Mouse (Mus musculus) heart, embryonic 10.5 days (tissue): ENCODE results near the gene Usp40. TPM values are rescaled to one million over a fixed set of nuclear protein-coding genes. Genes with fewer than 3 reads are reported as not detected.

ENCODE experiments used
- DNase-seq: peaks from one replicate; pipeline ENCODE4 v3.0.0-alpha.2; 2017; ENCODE audit warnings: low spot score
- H3K27ac ChIP-seq: fragments of 300-500 bp; sonication (generic); 2 replicates; pipeline ENCODE4 v1.5.1; 2016; ENCODE audit warnings: mild to moderate bottlenecking
- H3K27me3 ChIP-seq: fragments of 300-500 bp; sonication (generic); 2 replicates; pipeline ENCODE4 v1.6.1; 2016; ENCODE audit warnings: mild to moderate bottlenecking; ENCODE audit not compliant: poor library complexity, insufficient read depth, severe bottlenecking
- H3K36me3 ChIP-seq: fragments of 300-500 bp; sonication (generic); 2 replicates; pipeline ENCODE4 v1.6.1; 2016; ENCODE audit warnings: mild to moderate bottlenecking, moderate library complexity
- H3K4me1 ChIP-seq: fragments of 300-500 bp; sonication (generic); 2 replicates; pipeline ENCODE4 v1.6.1; 2016; ENCODE audit warnings: mild to moderate bottlenecking
- H3K4me3 ChIP-seq: fragments of 300-500 bp; sonication (generic); 2 replicates; pipeline ENCODE4 v1.5.1; 2016; ENCODE audit warnings: mild to moderate bottlenecking, moderate library complexity
- H3K9me3 ChIP-seq: fragments of 300-500 bp; sonication (generic); 2 replicates; pipeline ENCODE4 v1.6.1; 2016; ENCODE audit warnings: mild to moderate bottlenecking, moderate library complexity
- WGBS: fragments of 180-500 bp; shearing (Covaris S2); methylation state at CpG from one replicate; pipeline ENCODE4 v1.1.7; 2016; 5-methylcytosine and 5-hydroxymethylcytosine counted together
- polyA plus RNA-seq: library from polyadenylated mRNA; unstranded; fragments of >200 nt; fragmentation: Nextera tagmentation; extraction: Ambion mirVana; gene quantifications from 2 replicates; pipeline ENCODE4 v1.2.1, GENCODE M21; 2016

Gene Usp40
- polyA plus RNA-seq, 1 experiment from 2014 or later = 33.5 TPM

GRCm38 (mm10) chr1:87936075-87936474, 72.3 kb downstream of the Usp40 start:
- Histone ChIP-seq H3K27me3 (no peaks in the 10 kb centered on the region), H3K36me3 (peaks cover 85% of the 10 kb centered on the region), H3K9me3 (no peaks in the 10 kb centered on the region), H3K4me1 (no peaks in the 10 kb centered on the region), H3K4me3 (no peak overlapping the region), H3K27ac (no peak overlapping the region)
- DNase-seq = no peak
- WGBS = 89% methylated on average over 7 of the region's 7 CpGs

- Histone ChIP-seq H3K9me3 (no peaks in the 10 kb centered on the region), H3K27ac (no peak overlapping the region), H3K4me3 (no peak overlapping the region), H3K4me1 (no peaks in the 10 kb centered on the region), H3K36me3 (peaks cover 83% of the 10 kb centered on the region), H3K27me3 (no peaks in the 10 kb centered on the region)
- no peak for DNase-seq
- 90% methylated on average over 2 of the region's 2 CpGs for WGBS
Observed at GRCm38 (mm10) chr1:87935546-87935945, 72.8 kb downstream of the Usp40 start.

GRCm38 (mm10) chr1:87935095-87935494, 73.3 kb downstream of the Usp40 start:
- WGBS = 83% methylated on average over 9 of the region's 9 CpGs
- Histone ChIP-seq H3K9me3 (no peaks in the 10 kb centered on the region), H3K36me3 (peaks cover 81% of the 10 kb centered on the region), H3K4me3 (no peak overlapping the region), H3K27me3 (no peaks in the 10 kb centered on the region), H3K4me1 (no peaks in the 10 kb centered on the region), H3K27ac (no peak overlapping the region)
- DNase-seq = no peak

- Histone ChIP-seq H3K36me3 (peaks cover 75% of the 10 kb centered on the region), H3K4me1 (no peaks in the 10 kb centered on the region), H3K27me3 (no peaks in the 10 kb centered on the region), H3K9me3 (no peaks in the 10 kb centered on the region), H3K27ac (no peak overlapping the region), H3K4me3 (no peak overlapping the region)
- 89% methylated on average over 5 of the region's 5 CpGs for WGBS
- no peak for DNase-seq
Observed at GRCm38 (mm10) chr1:87933051-87933450, 75.3 kb downstream of the Usp40 start.

GRCm38 (mm10) chr1:87929730-87930129, 78.6 kb downstream of the Usp40 start:
- Histone ChIP-seq H3K27ac (no peak overlapping the region), H3K36me3 (peaks cover 85% of the 10 kb centered on the region), H3K4me1 (no peaks in the 10 kb centered on the region), H3K27me3 (no peaks in the 10 kb centered on the region), H3K4me3 (no peak overlapping the region), H3K9me3 (no peaks in the 10 kb centered on the region)
- DNase-seq = no peak
- 68% methylated on average over 5 of the region's 5 CpGs for WGBS

GRCm38 (mm10) chr1:87924888-87925287, 83.5 kb downstream of the Usp40 start:
- Histone ChIP-seq H3K27me3 (no peaks in the 10 kb centered on the region), H3K4me3 (no peak overlapping the region), H3K4me1 (no peaks in the 10 kb centered on the region), H3K36me3 (peaks cover 74% of the 10 kb centered on the region), H3K27ac (no peak overlapping the region), H3K9me3 (no peaks in the 10 kb centered on the region)
- no peak for DNase-seq
- whole genome bisulfite sequencing = 88% methylated on average over 4 of the region's 4 CpGs

- no peak overlapping the region for H3K4me3 ChIP-seq
- no peak overlapping the region for H3K27ac ChIP-seq
- 52% methylated on average over 1 of the region's 1 CpGs for WGBS
- H3K4me1 ChIP-seq = peaks cover 2% of the 10 kb centered on the region; the same call in 1 of the 2 replicates
- peaks cover 78% of the 10 kb centered on the region for H3K36me3 ChIP-seq
- DNase-seq = no peak
- H3K9me3 ChIP-seq = no peaks in the 10 kb centered on the region
- H3K27me3 ChIP-seq = no peaks in the 10 kb centered on the region
Observed at GRCm38 (mm10) chr1:87922666-87923065, 85.7 kb downstream of the Usp40 start.

- 71% methylated on average over 3 of the region's 3 CpGs for WGBS
- Histone ChIP-seq H3K4me1 (peaks cover 7% of the 10 kb centered on the region; the same call in 1 of the 2 replicates), H3K36me3 (peaks cover 74% of the 10 kb centered on the region), H3K27ac (no peak overlapping the region), H3K9me3 (no peaks in the 10 kb centered on the region), H3K4me3 (no peak overlapping the region), H3K27me3 (no peaks in the 10 kb centered on the region)
- DNase-seq = no peak
Observed at GRCm38 (mm10) chr1:87920056-87920614, 88.2 kb downstream of the Usp40 start.

GRCm38 (mm10) chr1:87918061-87918460, 90.3 kb downstream of the Usp40 start:
- Histone ChIP-seq H3K27me3 (no peaks in the 10 kb centered on the region), H3K4me3 (no peak overlapping the region), H3K9me3 (no peaks in the 10 kb centered on the region), H3K4me1 (peaks cover 7% of the 10 kb centered on the region; the same call in 1 of the 2 replicates), H3K36me3 (peaks cover 60% of the 10 kb centered on the region), H3K27ac (no peak overlapping the region)
- no peak for DNase-seq
- WGBS = 84% methylated on average over 2 of the region's 2 CpGs

- no peak for DNase-seq
- 93% methylated on average over 3 of the region's 3 CpGs for WGBS
- Histone ChIP-seq H3K4me1 (peaks cover 7% of the 10 kb centered on the region; the same call in 1 of the 2 replicates), H3K36me3 (peaks cover 60% of the 10 kb centered on the region), H3K27ac (no peak overlapping the region), H3K9me3 (no peaks in the 10 kb centered on the region), H3K27me3 (no peaks in the 10 kb centered on the region), H3K4me3 (no peak overlapping the region)
Observed at GRCm38 (mm10) chr1:87917361-87917760, 91.0 kb downstream of the Usp40 start.

GRCm38 (mm10) chr1:87913356-87913755, 95.0 kb downstream of the Usp40 start:
- Histone ChIP-seq H3K27ac (no peak overlapping the region), H3K4me1 (peaks cover 15% of the 10 kb centered on the region), H3K9me3 (no peaks in the 10 kb centered on the region), H3K27me3 (no peaks in the 10 kb centered on the region), H3K4me3 (no peak overlapping the region), H3K36me3 (peaks cover 38% of the 10 kb centered on the region)
- no peak for DNase-seq

- WGBS = 88% methylated on average over 1 of the region's 1 CpGs
- no peak for DNase-seq
- Histone ChIP-seq H3K27ac (no peak overlapping the region), H3K4me3 (no peak overlapping the region), H3K27me3 (no peaks in the 10 kb centered on the region), H3K9me3 (no peaks in the 10 kb centered on the region), H3K4me1 (peaks cover 9% of the 10 kb centered on the region), H3K36me3 (peaks cover 14% of the 10 kb centered on the region; the same call in 1 of the 2 replicates)
Observed at GRCm38 (mm10) chr1:87910428-87910827, 97.9 kb downstream of the Usp40 start.

- Histone ChIP-seq H3K4me3 (no peak overlapping the region), H3K36me3 (peaks cover 8% of the 10 kb centered on the region; the same call in 1 of the 2 replicates), H3K9me3 (no peaks in the 10 kb centered on the region), H3K27me3 (no peaks in the 10 kb centered on the region), H3K27ac (no peak overlapping the region), H3K4me1 (peaks cover 9% of the 10 kb centered on the region)
- no peak for DNase-seq
Observed at GRCm38 (mm10) chr1:87909565-87909964, 98.8 kb downstream of the Usp40 start.

GRCm38 (mm10) chr1:87908736-87909135, 99.6 kb downstream of the Usp40 start:
- H3K27ac ChIP-seq = no peak overlapping the region
- no peaks in the 10 kb centered on the region for H3K27me3 ChIP-seq
- no peak overlapping the region for H3K4me3 ChIP-seq
- peaks cover 9% of the 10 kb centered on the region for H3K4me1 ChIP-seq
- H3K36me3 ChIP-seq = peaks cover 8% of the 10 kb centered on the region; the same call in 1 of the 2 replicates
- WGBS = 84% methylated on average over 3 of the region's 3 CpGs
- no peak for DNase-seq
- H3K9me3 ChIP-seq = no peaks in the 10 kb centered on the region
